Mouse (Mus musculus) heart, embryonic 12.5 days (tissue): ENCODE results near the gene Maneal. TPM values are rescaled to one million over a fixed set of nuclear protein-coding genes. Genes with fewer than 3 reads are reported as not detected.

Source experiments
- ATAC-seq: fragments of 200-750 bp; cut with Nextera tagmentation; 2 replicates; pipeline ENCODE4 v1.8.0; 2017; ENCODE audit warnings: moderate TSS enrichment, moderate library complexity; ENCODE audit not compliant: insufficient number of reproducible peaks, low FRiP score
- H3K27ac ChIP-seq: fragments of 300-500 bp; sonication (generic); 2 replicates; pipeline ENCODE4 v1.5.1; 2016; ENCODE audit warnings: mild to moderate bottlenecking, moderate library complexity; ENCODE audit not compliant: poor library complexity, severe bottlenecking
- H3K27me3 ChIP-seq: fragments of 300-500 bp; sonication (generic); replicated peaks from 2 replicates; pipeline ENCODE4 v1.6.1; 2016; ENCODE audit warnings: mild to moderate bottlenecking, moderate library complexity
- H3K36me3 ChIP-seq: fragments of 300-500 bp; sonication (generic); 2 replicates; pipeline ENCODE4 v1.6.1; 2016; ENCODE audit warnings: mild to moderate bottlenecking, moderate library complexity
- H3K4me1 ChIP-seq: fragments of 300-500 bp; sonication (generic); replicated peaks from 2 replicates; pipeline ENCODE4 v1.6.1; 2016; ENCODE audit warnings: mild to moderate bottlenecking
- H3K4me2 ChIP-seq: fragments of 300-500 bp; sonication (generic); 2 replicates; pipeline ENCODE4 v1.6.1; 2016; ENCODE audit warnings: mild to moderate bottlenecking, moderate library complexity
- H3K4me3 ChIP-seq: fragments of 300-500 bp; sonication (generic); 2 replicates; pipeline ENCODE4 v1.5.1; 2016; ENCODE audit warnings: mild to moderate bottlenecking
- H3K9ac ChIP-seq: fragments of 300-500 bp; sonication (generic); 2 replicates; pipeline ENCODE4 v1.6.1; 2016; ENCODE audit warnings: mild to moderate bottlenecking, moderate library complexity
- H3K9me3 ChIP-seq: fragments of 300-500 bp; sonication (generic); replicated peaks from 2 replicates; pipeline ENCODE4 v1.6.1; 2016; ENCODE audit warnings: mild to moderate bottlenecking, moderate library complexity
- WGBS: fragments of 180-500 bp; shearing (Covaris S2); methylation state at CpG from one replicate; pipeline ENCODE4 v1.1.7; 2016; 5-methylcytosine and 5-hydroxymethylcytosine counted together
- polyA plus RNA-seq: library from polyadenylated mRNA; unstranded; fragments of >200 nt; fragmentation: Nextera tagmentation; extraction: Ambion mirVana; gene quantifications from 2 replicates; pipeline ENCODE4 v1.2.1, GENCODE M21; 2016

Gene Maneal
- polyA plus RNA-seq, 1 experiment from 2014 or later, result 0.14 TPM

- Histone ChIP-seq H3K4me2 (no peak overlapping the region), H3K27me3 (no peaks in the 10 kb centered on the region), H3K9me3 (no peaks in the 10 kb centered on the region), H3K27ac (no peak overlapping the region), H3K36me3 (peaks cover 34% of the 10 kb centered on the region), H3K9ac (0 out of 2 replicates have a peak overlapping the region, but pooled peaks have one; percentile 13), H3K4me1 (peaks cover 15% of the 10 kb centered on the region), H3K4me3 (no peak overlapping the region)
- WGBS, result 51% methylated on average over 9 of the region's 9 CpGs
- no peak for ATAC-seq
These were observed 50.5 kb downstream of the Maneal start for GRCm38 (mm10) chr4:124811347-124811975.

- Histone ChIP-seq H3K27me3 (no peaks in the 10 kb centered on the region), H3K9ac (no peak overlapping the region), H3K4me2 (no peak overlapping the region), H3K4me3 (no peak overlapping the region), H3K36me3 (peaks cover 42% of the 10 kb centered on the region), H3K4me1 (peaks cover 15% of the 10 kb centered on the region), H3K9me3 (no peaks in the 10 kb centered on the region), H3K27ac (no peak overlapping the region)
- no peak for ATAC-seq
- WGBS, result 85% methylated on average over 7 of the region's 7 CpGs
These were observed 51.9 kb downstream of the Maneal start for GRCm38 (mm10) chr4:124810056-124810455.

GRCm38 (mm10) chr4:124809136-124809883 lies 52.7 kb downstream of the Maneal start:
- H3K27me3 ChIP-seq, result no peaks in the 10 kb centered on the region
- 74% methylated on average over 9 of the region's 9 CpGs for WGBS
- no peak overlapping the region for H3K4me2 ChIP-seq
- no peaks in the 10 kb centered on the region for H3K9me3 ChIP-seq
- no peak for ATAC-seq
- no peak overlapping the region for H3K27ac ChIP-seq
- no peak overlapping the region for H3K4me3 ChIP-seq
- H3K36me3 ChIP-seq, result peaks cover 50% of the 10 kb centered on the region
- peaks cover 15% of the 10 kb centered on the region for H3K4me1 ChIP-seq
- no peak overlapping the region for H3K9ac ChIP-seq

GRCm38 (mm10) chr4:124808511-124808910 lies 53.5 kb downstream of the Maneal start:
- Histone ChIP-seq H3K27ac (peak overlapping the region; percentile 24; the same call in 1 of the 2 replicates), H3K36me3 (peaks cover 50% of the 10 kb centered on the region)
- WGBS, result 52% methylated on average over 5 of the region's 5 CpGs

More at GRCm38 (mm10) chr4:124808511-124808910, 53.5 kb downstream of the Maneal start:
- no peak overlapping the region for H3K4me3 ChIP-seq
- H3K9me3 ChIP-seq, result no peaks in the 10 kb centered on the region
- peak overlapping the region; percentile 18; the same call in 1 of the 2 replicates for H3K4me2 ChIP-seq
- 0 out of 2 replicates have a peak overlapping the region, but pooled peaks have one; percentile 27 for H3K9ac ChIP-seq
- no peak for ATAC-seq
- peaks cover 16% of the 10 kb centered on the region for H3K4me1 ChIP-seq
- H3K27me3 ChIP-seq, result no peaks in the 10 kb centered on the region

Other genes starting within 250 kb of the Maneal start
- gene Pou3f1, start 205.4 kb downstream of the Maneal start, polyA plus RNA-seq, result 0.23 and 0.36 TPM in 2 replicates
- 58.4 and 61.5 TPM in 2 replicates for gene Utp11, start 168.6 kb downstream of the Maneal start, polyA plus RNA-seq
- 6.2 TPM in 2 replicates for gene Fhl3, start 161.5 kb downstream of the Maneal start, polyA plus RNA-seq
- 100.0 and 100 TPM in 2 replicates for gene Sf3a3, start 147.4 kb downstream of the Maneal start, polyA plus RNA-seq
- 17.3 and 20.2 TPM in 2 replicates for gene Inpp5b, start 120.3 kb downstream of the Maneal start, polyA plus RNA-seq
- 9.8 and 11.6 TPM in 2 replicates for gene Mtf1, start 60.1 kb downstream of the Maneal start, polyA plus RNA-seq
- gene Yrdc, start 11.5 kb downstream of the Maneal start, polyA plus RNA-seq, result 24.4 and 26.0 TPM in 2 replicates
- gene 1110065P20Rik, start 11.0 kb downstream of the Maneal start, polyA plus RNA-seq, result 51.6 and 54.2 TPM in 2 replicates
- not detected in 2 replicates for gene Epha10, start 18.7 kb upstream of the Maneal start, polyA plus RNA-seq
- gene 9930104L06Rik, start 74.9 kb upstream of the Maneal start, polyA plus RNA-seq, result 9.9 and 10.4 TPM in 2 replicates
- 134 and 138 TPM in 2 replicates for gene Cdca8, start 77.1 kb upstream of the Maneal start, polyA plus RNA-seq
- 7.0 and 7.4 TPM in 2 replicates for gene Rspo1, start 124.3 kb upstream of the Maneal start, polyA plus RNA-seq
- gene Gnl2, start 154.4 kb upstream of the Maneal start, polyA plus RNA-seq, result 66.0 and 67.3 TPM in 2 replicates
- gene Dnali1, start 203.5 kb upstream of the Maneal start, polyA plus RNA-seq, result 0.17 and 0.18 TPM in 2 replicates
- 20.6 and 22.6 TPM in 2 replicates for gene Snip1, start 204.5 kb upstream of the Maneal start, polyA plus RNA-seq
- 48.7 and 53.3 TPM in 2 replicates for gene Meaf6, start 223.0 kb upstream of the Maneal start, polyA plus RNA-seq